Mouse (Mus musculus) forebrain, embryonic 11.5 days (tissue): ENCODE results near the gene Ccdc162. TPM values are rescaled to one million over a fixed set of nuclear protein-coding genes. Genes with fewer than 3 reads are reported as not detected.

ENCODE experiments used
- ATAC-seq: fragments of 200-750 bp; cut with Nextera tagmentation; replicated peaks from 2 replicates; pipeline ENCODE4 v1.8.0; 2017; ENCODE audit warnings: moderate TSS enrichment; ENCODE audit not compliant: low FRiP score
- DNase-seq: peaks from one replicate; pipeline ENCODE4 v3.0.0-alpha.2; 2017; ENCODE audit warnings: low spot score
- H3K27ac ChIP-seq: fragments of 300-500 bp; sonication (generic); 2 replicates; pipeline ENCODE4 v1.5.1; 2014; ENCODE audit warnings: low read depth, low read length
- H3K27me3 ChIP-seq: fragments of 300-500 bp; sonication (generic); 2 replicates; pipeline ENCODE4 v1.6.1; 2014; ENCODE audit warnings: mild to moderate bottlenecking, low read length, mixed read lengths; ENCODE audit not compliant: control insufficient read depth, insufficient read depth
- H3K36me3 ChIP-seq: fragments of 300-500 bp; sonication (generic); 2 replicates; pipeline ENCODE4 v1.6.1; 2014; ENCODE audit warnings: mild to moderate bottlenecking, low read length, moderate library complexity, mixed read lengths; ENCODE audit not compliant: control insufficient read depth, insufficient read depth
- H3K4me1 ChIP-seq: fragments of 300-500 bp; sonication (generic); replicated peaks from 2 replicates; pipeline ENCODE4 v1.6.1; 2014; ENCODE audit warnings: low read length, mixed read lengths; ENCODE audit not compliant: control insufficient read depth, insufficient read depth
- H3K4me2 ChIP-seq: fragments of 300-500 bp; sonication (generic); 2 replicates; pipeline ENCODE4 v1.6.1; 2014; ENCODE audit warnings: low read depth, mild to moderate bottlenecking, low read length, moderate library complexity, mixed read lengths; ENCODE audit not compliant: severe bottlenecking
- H3K4me3 ChIP-seq: fragments of 300-500 bp; sonication (generic); 2 replicates; pipeline ENCODE4 v1.5.1; 2014; ENCODE audit warnings: low read depth, low read length
- H3K9ac ChIP-seq: fragments of 300-500 bp; sonication (generic); 2 replicates; pipeline ENCODE4 v1.6.1; 2014; ENCODE audit warnings: low read length
- H3K9me3 ChIP-seq: fragments of 300-500 bp; sonication (generic); 2 replicates; pipeline ENCODE4 v1.6.1; 2016; ENCODE audit warnings: low read length, mixed read lengths; ENCODE audit not compliant: control insufficient read depth
- WGBS: fragments of 180-500 bp; shearing (Covaris S2); extraction: QIAGEN DNeasy Blood & Tissue Kit; methylation state at CpG from one replicate; pipeline ENCODE4 v1.1.7; 2014; 5-methylcytosine and 5-hydroxymethylcytosine counted together
- polyA plus RNA-seq: library from polyadenylated mRNA; unstranded; fragments of >200 nt; fragmentation: Nextera tagmentation; extraction: Ambion mirVana; gene quantifications from 2 replicates; pipeline ENCODE4 v1.2.1, GENCODE M21; 2014

The Ccdc162 gene
- polyA plus RNA-seq, 1 experiment from 2014 or later = 0.80 TPM

DNA sequence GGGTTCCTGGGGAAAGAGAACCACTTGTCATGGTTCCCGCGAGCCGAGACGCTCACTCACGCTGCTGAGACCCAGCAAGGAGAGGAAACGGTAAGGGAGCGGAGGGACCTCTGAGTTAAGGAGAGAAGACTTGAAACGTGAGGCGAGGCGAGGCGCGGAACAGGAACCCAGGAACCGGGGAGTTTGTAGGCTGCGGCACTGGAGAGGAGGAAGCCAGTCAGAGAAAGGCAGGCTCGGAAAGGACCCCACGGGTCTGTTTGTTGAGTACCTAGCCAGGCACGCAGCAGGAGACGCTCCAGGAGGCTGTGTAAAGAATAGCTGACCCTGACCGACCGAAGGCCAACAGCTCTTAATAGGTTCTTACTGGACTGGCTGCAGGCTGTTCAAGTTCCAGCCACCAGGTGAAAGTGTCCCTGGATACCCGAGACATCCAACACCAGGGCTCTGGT lies 31.9 kb downstream of the Ccdc162 start:
- Histone ChIP-seq H3K27me3 (peaks cover 3% of the 10 kb centered on the region), H3K9ac (no peak overlapping the region), H3K4me3 (no peak overlapping the region), H3K27ac (no peak overlapping the region), H3K4me2 (no peak overlapping the region), H3K9me3 (no peaks in the 10 kb centered on the region), H3K36me3 (no peaks in the 10 kb centered on the region), H3K4me1 (no peaks in the 10 kb centered on the region)
- WGBS = 5% methylated on average over 21 of the region's 21 CpGs
- ATAC-seq = no peak
- no peak for DNase-seq

DNA sequence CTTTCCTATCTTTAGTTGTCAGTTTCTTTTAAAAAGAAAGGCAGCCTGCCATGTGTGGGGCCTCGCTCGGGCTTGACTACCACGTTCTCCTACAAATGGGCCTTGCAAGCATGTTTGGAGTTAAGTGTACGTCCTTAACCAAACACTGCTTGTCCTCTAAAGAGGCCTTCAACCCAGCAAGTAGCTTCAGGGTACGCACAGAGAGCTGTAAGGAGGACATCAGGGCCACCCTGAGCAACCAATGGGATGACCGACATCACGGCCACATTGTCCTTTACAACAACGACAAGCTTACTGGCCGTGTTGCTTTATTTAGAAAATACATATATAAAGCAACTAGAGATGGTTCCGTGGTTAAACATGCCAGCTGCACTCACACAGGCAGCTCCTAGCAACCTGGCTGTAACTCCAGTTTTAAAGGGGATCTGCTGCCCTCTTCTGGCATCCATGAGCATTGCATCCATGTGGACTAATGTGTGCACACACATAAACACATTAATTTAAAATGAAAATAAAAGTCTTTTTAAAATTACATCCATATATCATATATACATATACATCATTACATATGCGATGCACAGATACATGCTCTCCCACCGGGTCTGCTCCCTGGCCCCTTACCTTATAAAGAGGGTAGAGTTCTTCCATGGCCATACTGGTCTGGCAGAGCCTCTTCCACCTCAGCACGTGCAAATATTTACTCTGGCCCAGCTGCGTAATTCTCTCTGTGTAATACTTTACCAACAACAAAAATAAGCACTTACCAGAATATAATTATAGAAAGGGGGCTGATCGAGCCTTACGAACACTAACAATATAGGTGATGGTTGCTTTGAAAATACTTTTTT lies 33.7 kb downstream of the Ccdc162 start:
- peaks cover 3% of the 10 kb centered on the region for H3K27me3 ChIP-seq
- 0 out of 2 replicates have a peak, but pooled peaks cover 2% of the 10 kb centered on the region for H3K4me1 ChIP-seq
- no peaks in the 10 kb centered on the region for H3K36me3 ChIP-seq
- no peak overlapping the region for H3K9ac ChIP-seq
- H3K27ac ChIP-seq = no peak overlapping the region
- no peaks in the 10 kb centered on the region for H3K9me3 ChIP-seq
- ATAC-seq (peak; percentile 33; the same call in 1 of the 2 replicates), DNase-seq (peak; percentile 87)
- WGBS = 44% methylated on average over 16 of the region's 16 CpGs
- no peak overlapping the region for H3K4me3 ChIP-seq
- no peak overlapping the region for H3K4me2 ChIP-seq

GRCm38 (mm10) chr10:41678746-41679360 lies 37.6 kb downstream of the Ccdc162 start:
- WGBS = 24% methylated on average over 18 of the region's 18 CpGs
- ATAC-seq (peak; percentile 74), DNase-seq (peak; percentile 84)
- Histone ChIP-seq H3K4me1 (0 out of 2 replicates have a peak, but pooled peaks cover 2% of the 10 kb centered on the region), H3K4me2 (peak overlapping the region; percentile 32; the same call in 1 of the 2 replicates), H3K9ac (no peak overlapping the region; the same call in 1 of the 2 replicates), H3K36me3 (no peaks in the 10 kb centered on the region), H3K27ac (no peak overlapping the region; the same call in 1 of the 2 replicates), H3K4me3 (no peak overlapping the region), H3K27me3 (no peaks in the 10 kb centered on the region; the same call in none of the 2 replicates), H3K9me3 (no peaks in the 10 kb centered on the region)

- H3K27ac ChIP-seq = no peak overlapping the region
- no peaks in the 10 kb centered on the region for H3K36me3 ChIP-seq
- H3K9me3 ChIP-seq = no peaks in the 10 kb centered on the region
- no peaks in the 10 kb centered on the region; the same call in 1 of the 2 replicates for H3K27me3 ChIP-seq
- no peak overlapping the region for H3K4me2 ChIP-seq
- H3K4me1 ChIP-seq = 0 out of 2 replicates have a peak, but pooled peaks cover 2% of the 10 kb centered on the region
- 66% methylated on average over 8 of the region's 8 CpGs for WGBS
- no peak overlapping the region for H3K9ac ChIP-seq
- no peak for ATAC-seq
- DNase-seq = no peak
- no peak overlapping the region for H3K4me3 ChIP-seq
Observed at GRCm38 (mm10) chr10:41677396-41677795, 39.0 kb downstream of the Ccdc162 start.

DNA sequence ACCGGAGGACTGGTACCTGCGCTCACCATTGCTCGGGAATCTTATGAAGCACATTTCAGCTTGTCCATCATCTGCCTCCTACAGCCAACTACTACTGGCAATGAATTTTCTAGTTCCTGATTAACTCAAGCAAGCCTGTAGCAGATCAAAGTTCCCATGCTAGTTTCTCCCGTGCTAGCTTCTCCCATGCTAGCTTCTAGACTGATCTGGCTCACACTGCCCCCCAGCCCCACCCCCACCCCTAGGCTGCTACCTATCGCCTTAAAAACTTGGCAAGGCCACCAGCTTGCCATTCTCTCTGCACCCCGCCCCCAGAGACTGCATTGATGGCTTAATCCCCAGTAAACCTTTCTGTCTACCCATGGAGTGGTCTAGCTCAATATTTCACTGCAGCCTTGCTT lies 39.8 kb downstream of the Ccdc162 start:
- Histone ChIP-seq H3K4me3 (no peak overlapping the region), H3K9me3 (no peaks in the 10 kb centered on the region), H3K36me3 (no peaks in the 10 kb centered on the region), H3K4me2 (no peak overlapping the region), H3K9ac (no peak overlapping the region), H3K27me3 (no peaks in the 10 kb centered on the region; the same call in 1 of the 2 replicates), H3K27ac (no peak overlapping the region), H3K4me1 (0 out of 2 replicates have a peak, but pooled peaks cover 2% of the 10 kb centered on the region)
- ATAC-seq = no peak
- 73% methylated on average over 6 of the region's 6 CpGs for WGBS
- no peak for DNase-seq

GRCm38 (mm10) chr10:41675842-41676571 lies 40.4 kb downstream of the Ccdc162 start:
- no peak overlapping the region for H3K4me3 ChIP-seq
- DNase-seq = no peak
- WGBS = 86% methylated on average over 6 of the region's 6 CpGs
- ATAC-seq = no peak
- no peak overlapping the region for H3K4me2 ChIP-seq
- no peak overlapping the region for H3K9ac ChIP-seq
- H3K27me3 ChIP-seq = no peaks in the 10 kb centered on the region
- H3K9me3 ChIP-seq = no peaks in the 10 kb centered on the region
- no peak overlapping the region for H3K27ac ChIP-seq
- 0 out of 2 replicates have a peak, but pooled peaks cover 2% of the 10 kb centered on the region for H3K4me1 ChIP-seq
- no peaks in the 10 kb centered on the region for H3K36me3 ChIP-seq

GRCm38 (mm10) chr10:41675243-41675642 lies 41.2 kb downstream of the Ccdc162 start:
- H3K4me2 ChIP-seq = no peak overlapping the region
- H3K27ac ChIP-seq = no peak overlapping the region
- DNase-seq (no peak), ATAC-seq (no peak)
- H3K9me3 ChIP-seq = no peaks in the 10 kb centered on the region
- 0 out of 2 replicates have a peak, but pooled peaks cover 2% of the 10 kb centered on the region for H3K4me1 ChIP-seq
- no peaks in the 10 kb centered on the region for H3K36me3 ChIP-seq
- no peaks in the 10 kb centered on the region for H3K27me3 ChIP-seq
- 86% methylated on average over 6 of the region's 6 CpGs for WGBS
- H3K9ac ChIP-seq = no peak overlapping the region
- H3K4me3 ChIP-seq = no peak overlapping the region

DNA sequence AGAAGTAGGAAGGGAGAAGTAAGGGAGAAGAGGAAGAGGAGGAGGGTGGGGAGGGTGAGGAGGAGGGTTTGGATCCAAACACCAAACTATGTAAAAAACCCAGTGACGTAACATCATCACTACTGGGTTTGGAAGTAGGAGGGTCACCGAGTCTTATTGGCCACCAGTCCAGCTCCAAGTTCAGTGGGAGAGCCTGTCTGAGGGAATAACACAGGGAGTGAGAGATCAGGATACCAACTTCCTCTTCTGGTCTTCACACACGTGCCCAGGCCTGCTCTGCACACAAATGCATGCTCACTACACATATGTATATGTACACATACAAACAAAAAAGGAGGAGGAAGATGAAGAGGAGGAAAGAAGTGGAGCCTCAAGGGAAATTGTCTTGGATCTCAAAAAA lies 42.1 kb downstream of the Ccdc162 start:
- ATAC-seq (no peak), DNase-seq (no peak)
- H3K4me3 ChIP-seq = no peak overlapping the region

More for the DNA sequence above, 42.1 kb downstream of the Ccdc162 start:
- no peak overlapping the region for H3K27ac ChIP-seq
- H3K9ac ChIP-seq = no peak overlapping the region
- no peaks in the 10 kb centered on the region for H3K27me3 ChIP-seq
- no peak overlapping the region for H3K4me2 ChIP-seq
- H3K9me3 ChIP-seq = no peaks in the 10 kb centered on the region
- H3K36me3 ChIP-seq = no peaks in the 10 kb centered on the region
- H3K4me1 ChIP-seq = 0 out of 2 replicates have a peak, but pooled peaks cover 2% of the 10 kb centered on the region
- 81% methylated on average over 3 of the region's 3 CpGs for WGBS
